Mouse (Mus musculus) Muller cell, postnatal 12 days (primary cell): ENCODE measurements around the gene Scamp3.
A peak's percentile ranks its signal among the peaks of the same experiment; 100 is the strongest.

Experiments
- DNase-seq: peaks from one replicate; pipeline ENCODE4 v3.0.0-alpha.2; 2015; ENCODE audit errors: inconsistent ontology term

The Scamp3 gene

GRCm38 (mm10) chr3:89226361-89226760, 49.1 kb downstream of the Scamp3 start:
- DNase-seq: no peak

GRCm38 (mm10) chr3:89226900-89227299, 49.6 kb downstream of the Scamp3 start, which contains the start of gene Mtx1:
Gene Mtx1, minus strand, starts transcription at chr3:89227088.
- DNase-seq: no peak

GRCm38 (mm10) chr3:89227307-89228179, 50.3 kb downstream of the Scamp3 start:
- peak; percentile 97 for DNase-seq

- peak; percentile 92 for DNase-seq
Measured at GRCm38 (mm10) chr3:89228180-89228549, 50.9 kb downstream of the Scamp3 start.

- no peak for DNase-seq
Measured at GRCm38 (mm10) chr3:89228836-89229235, 51.6 kb downstream of the Scamp3 start, which contains the start of gene Muc1. Gene Muc1, plus strand, starts transcription at chr3:89229057.

GRCm38 (mm10) chr3:89229276-89229675, 52.0 kb downstream of the Scamp3 start:
- DNase-seq: no peak

GRCm38 (mm10) chr3:89230561-89230960, 53.3 kb downstream of the Scamp3 start:
- DNase-seq: no peak

- no peak for DNase-seq
Measured at GRCm38 (mm10) chr3:89231345-89231744, 54.1 kb downstream of the Scamp3 start.

- no peak for DNase-seq
Measured at GRCm38 (mm10) chr3:89231772-89232275, 54.6 kb downstream of the Scamp3 start.
